Mouse (Mus musculus) cerebellum, adult 2 months (tissue): ENCODE measurements at regions not wholly inside any gene's neighbourhood (a gene's known extent, or its start where the extent isn't known, plus 50 kb on each side); places are given as distances from the start of the nearest gene placed in this dataset.

Source experiments
- CTCF ChIP-seq: fragments of 200-500 bp; IDR thresholded peaks from 2 replicates; pipeline ENCODE4 v1.5.1; 2011; ENCODE audit warnings: low read depth, mild to moderate bottlenecking, control low read depth, low read length, moderate library complexity, borderline replicate concordance; ENCODE audit not compliant: insufficient read depth
- POLR2A ChIP-seq: fragments of 200-500 bp; IDR thresholded peaks from 2 replicates; pipeline ENCODE4 v1.6.1; 2011; ENCODE audit warnings: low read length, control low read depth, borderline replicate concordance; ENCODE audit not compliant: insufficient read depth

DNA sequence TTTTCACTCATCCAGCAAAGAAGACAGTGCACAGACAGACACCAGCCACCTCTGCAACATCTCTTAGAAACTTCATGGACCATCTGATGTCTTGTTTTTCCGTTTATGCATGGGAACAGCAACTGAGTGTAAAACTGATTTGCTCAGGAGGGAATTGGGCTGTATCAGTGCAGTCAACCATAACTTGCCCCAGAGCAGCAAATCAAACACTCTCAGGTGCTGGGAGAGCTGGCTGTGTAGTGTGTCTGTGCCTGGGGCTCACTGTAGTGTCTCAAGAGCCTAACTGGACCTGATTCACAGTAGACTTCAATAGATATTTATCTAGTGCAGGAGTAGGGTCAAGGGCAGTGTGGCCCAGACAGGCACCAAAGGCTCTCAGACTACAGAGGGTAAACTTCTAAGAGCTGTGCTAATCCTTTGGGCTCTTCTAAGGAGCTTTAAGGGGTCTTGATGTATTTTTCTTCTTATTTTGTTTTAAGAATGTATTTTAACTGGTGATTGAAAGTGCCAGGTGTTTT lies 50.3 kb upstream of the C1qtnf3 start:
- TF ChIP-seq POLR2A = no peak
- no peak for TF ChIP-seq CTCF
